Mouse (Mus musculus): Measurements from ENCODE around the gene Elmo3.

The Elmo3 gene

DNA sequence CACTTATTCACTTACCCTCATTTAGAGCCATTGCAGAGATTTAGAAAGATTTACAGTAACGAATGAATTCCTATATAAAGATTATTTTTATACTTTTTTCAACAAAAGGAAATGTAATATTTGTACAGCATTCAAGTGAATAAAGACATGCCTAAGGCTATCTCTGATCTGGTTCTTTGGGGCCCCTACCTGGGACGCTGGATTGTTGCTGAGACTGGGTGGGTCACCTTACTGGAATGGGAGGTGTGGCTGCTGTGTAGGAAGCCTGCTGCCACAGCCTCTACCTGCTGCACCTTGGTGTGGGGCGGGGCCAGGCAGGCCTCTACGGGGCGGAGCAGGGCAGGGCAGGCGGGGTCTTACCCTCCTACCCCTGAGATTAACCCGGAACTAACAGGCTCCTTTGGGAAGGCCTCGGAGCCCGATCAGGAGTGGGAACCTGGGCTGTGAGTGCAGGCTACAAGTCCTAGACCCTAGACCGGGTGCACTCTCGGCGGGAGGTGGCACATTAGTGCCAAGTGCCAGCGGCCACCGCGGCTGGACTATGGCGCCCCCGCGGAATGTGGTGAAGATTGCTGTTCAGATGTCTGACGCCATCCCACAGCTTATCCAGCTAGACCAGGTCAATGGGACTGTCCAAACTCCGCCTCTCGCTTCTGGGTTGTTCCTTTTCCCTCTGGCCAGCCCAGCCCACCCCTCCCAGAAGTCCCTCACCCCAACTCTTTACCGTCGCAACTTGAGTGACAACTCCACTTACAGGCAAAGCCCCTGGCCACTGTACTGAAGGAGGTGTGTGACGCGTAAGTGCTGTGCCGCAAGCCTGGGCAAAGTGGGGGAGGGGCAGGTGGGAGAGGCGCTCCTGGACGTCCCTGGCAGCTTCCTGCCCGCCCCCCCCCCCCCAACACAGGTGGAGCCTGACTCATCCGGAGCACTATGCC, at the start of gene Elmo3:
Gene Elmo3, plus strand, starts transcription at position 391 of the 935 bp plus-strand sequence.
- 6% methylated on average over 29 of the region's 30 CpGs for WGBS

DNA sequence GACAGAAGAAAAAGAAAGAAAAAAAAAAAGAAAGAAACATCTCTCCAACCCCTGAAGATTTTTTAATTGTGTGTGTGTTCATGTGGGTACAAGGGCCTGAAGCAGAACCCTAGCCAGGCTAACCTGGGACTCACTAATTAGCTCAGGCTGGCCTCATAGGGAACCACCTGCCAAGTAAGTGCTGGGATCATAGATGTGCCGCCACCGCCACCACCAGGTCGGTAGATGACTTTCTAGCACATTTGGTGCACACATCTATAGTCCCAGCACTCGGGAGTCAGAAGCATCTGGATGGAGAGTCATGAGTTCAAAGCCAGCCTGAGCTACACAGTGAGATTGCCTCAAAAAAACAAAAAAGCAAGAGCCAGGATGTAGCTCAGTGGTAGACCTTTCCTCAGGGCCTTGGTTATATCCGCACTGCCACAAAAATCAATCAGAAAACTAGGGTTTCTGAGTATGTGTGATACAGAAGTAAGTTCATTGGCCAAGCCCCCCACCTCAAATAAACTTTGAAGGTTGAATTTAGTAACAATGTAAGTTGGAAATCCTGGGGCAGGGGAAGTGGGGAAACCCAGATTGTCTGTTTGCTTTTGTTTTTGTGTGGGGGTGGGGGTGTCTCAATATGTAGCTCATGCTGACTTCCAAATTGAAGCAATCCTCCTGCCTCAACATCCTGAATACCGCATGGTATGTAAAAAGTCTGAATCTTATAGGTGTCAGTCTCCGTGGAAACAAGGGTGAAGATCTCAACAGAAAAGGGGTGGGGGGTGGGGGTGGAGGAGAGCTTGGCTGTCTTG, 47.9 kb upstream of the Elmo3 start:
- WGBS, result 82% methylated on average over 7 of the region's 7 CpGs

DNA sequence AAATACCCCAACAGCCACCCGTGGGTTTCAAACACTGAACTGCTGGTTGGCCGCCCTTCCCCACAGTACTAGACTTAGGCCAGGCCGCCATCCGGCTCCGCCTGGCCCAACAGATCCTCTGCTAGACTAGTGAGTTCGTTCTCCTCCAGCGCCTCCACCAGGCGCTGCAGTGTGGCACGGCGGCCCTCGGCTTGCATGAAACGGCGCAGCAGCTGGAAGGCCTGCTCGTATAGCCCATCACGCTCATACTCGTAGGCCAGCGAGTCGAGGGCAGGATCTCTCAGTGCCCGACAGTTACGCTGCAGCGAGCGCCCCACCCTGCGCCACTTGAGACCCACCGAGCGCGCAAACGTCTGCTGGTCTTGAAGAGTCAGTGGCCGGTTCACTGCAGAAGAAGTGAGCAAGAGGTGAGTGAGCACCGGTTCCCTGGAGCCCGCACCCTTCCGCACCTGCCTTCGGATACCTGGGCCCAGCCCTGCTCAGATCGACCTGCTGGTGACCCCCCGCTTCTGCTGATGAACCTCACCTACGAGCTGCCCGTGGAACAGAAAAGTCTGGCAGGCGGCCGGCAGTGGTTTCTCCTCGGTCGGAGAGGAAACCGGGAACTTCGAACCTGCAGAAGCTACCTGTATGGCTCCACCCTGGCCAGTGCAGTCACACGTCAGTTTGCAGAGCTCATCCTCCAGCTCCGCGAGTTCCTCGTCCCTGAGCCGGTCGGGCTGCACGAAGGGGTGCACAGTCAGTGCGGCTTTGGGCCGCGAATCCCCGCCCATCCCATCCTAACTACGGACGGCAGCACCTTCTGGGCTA, 46.3 kb upstream of the Elmo3 start:
- 19% methylated on average over 55 of the region's 55 CpGs for WGBS

DNA sequence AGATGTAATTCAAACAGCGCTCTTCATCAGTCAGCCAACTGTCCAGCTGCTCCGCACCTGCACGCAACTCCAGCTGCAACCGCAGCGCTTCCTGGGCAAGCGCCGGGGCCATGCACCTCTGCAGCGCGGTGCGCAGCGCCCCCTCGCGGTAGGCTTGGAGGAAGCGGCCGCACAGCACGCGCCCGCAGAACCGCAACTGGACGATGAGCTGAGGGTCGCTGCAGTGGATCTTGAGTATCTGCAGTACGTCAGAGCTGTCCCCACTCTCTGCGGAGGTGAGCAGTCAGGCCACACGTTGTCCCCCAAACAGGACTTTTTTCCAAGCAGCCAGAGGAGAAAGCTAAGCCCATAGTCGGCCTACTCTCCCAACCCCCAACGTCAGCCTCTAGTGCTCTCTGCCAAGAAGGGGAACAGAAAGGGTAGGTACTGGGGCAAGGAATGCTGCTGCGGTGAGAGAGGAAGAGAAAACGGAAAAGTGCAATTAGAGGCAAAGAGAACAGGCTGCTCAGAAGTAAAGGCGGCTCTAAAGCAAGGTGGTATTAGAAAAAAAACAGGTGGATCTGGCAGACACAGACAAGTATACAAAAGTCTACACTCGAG, 45.6 kb upstream of the Elmo3 start:
- WGBS, result 7% methylated on average over 30 of the region's 30 CpGs

DNA sequence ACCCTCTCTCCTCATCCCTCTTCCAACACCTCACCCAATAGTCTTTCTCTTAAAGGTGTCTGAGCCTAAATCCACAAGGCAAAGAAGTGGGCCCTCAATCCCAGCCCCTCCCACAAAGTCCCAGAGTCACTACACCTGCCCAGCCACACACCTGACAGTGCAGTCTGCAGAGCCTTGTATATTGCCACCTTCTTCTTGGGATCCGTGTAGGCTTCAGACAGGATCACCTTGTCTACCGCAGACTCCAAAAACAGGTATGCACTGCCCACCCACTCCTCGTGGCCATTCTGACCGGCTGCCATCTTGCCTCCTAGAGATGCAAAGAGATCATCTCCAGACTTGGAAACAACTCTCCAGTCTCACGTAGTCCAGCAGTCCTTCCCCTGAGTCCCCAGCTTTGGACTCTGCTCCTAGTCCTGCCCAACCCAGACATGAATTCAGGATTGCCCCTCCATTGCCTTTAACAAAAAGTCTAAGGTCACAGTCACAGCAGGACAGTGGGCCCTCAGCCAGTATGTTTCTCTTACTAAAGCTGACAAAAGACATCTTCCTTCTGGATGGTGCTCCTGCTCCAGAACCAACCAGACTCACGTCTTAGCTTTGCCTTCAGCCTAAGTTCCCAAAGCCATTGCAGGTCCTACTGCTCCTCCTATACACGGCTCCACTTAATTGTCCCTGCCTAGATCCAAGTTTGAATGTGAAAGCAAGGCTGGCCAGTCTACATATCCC, 44.9 kb upstream of the Elmo3 start:
- 81% methylated on average over 7 of the region's 7 CpGs for WGBS

DNA sequence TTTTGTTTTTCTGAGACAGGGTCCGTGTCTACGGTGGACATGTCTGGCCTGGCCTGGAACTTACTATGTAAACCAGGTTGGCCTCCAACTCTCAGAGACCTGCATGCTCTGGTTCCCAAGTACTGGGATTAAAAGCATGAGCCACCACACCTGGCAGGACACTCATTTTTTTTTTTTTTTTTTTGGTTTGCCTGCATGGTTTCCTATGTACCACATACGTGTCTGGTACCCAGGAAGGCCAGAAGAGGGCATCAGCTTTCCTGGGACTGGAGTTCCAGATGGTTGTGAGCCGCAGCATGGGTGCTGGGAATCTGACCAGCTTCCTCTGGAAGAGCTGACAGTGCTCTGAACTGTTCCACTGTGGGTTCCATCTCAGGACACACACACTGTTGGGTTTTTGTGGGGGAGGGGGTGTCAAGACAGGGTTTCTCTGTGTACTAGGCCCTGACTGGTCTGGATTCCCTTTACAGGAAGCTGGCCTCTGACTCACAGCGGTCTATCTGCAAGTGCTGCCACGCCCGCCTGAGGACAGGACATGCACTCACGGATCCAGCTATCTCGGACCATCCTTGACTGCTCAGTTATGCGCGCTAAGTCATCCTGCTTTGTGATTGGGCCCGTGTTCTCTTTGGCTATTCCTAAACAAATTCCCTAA, 43.9 kb upstream of the Elmo3 start:
- 92% methylated on average over 12 of the region's 12 CpGs for WGBS

DNA sequence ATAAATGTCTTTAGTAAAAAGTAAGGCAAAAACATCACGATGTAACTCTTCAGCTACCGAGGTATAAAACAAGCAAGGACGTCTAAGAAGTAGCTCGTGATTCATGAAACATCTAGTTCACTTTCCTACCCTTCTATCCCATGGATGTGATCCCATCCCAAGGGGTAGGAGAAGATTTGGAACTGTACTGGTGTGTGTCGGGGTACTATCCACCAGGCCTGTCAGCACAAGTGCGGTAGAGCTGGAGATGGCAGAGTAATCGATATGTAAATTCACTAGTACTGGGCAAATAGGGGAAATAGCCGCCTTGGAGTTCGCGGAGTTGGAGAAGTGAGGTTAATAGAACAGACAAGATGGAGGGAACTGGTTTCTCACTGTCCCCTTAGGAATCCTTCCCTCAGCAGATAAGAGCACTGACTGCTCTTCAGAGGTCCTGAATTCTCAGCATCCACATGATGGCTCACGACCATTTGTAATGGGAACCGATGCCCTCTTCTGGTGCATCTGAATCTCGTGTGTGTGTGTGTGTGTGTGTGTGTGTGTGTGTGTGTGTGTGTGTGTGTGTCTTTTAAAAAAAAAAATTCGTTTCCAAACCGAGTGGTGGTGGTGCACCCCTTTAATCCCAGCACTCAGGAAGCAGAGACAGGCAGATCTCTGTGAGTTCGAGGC, 42.0 kb upstream of the Elmo3 start:
- WGBS, result 49% methylated on average over 16 of the region's 16 CpGs

DNA sequence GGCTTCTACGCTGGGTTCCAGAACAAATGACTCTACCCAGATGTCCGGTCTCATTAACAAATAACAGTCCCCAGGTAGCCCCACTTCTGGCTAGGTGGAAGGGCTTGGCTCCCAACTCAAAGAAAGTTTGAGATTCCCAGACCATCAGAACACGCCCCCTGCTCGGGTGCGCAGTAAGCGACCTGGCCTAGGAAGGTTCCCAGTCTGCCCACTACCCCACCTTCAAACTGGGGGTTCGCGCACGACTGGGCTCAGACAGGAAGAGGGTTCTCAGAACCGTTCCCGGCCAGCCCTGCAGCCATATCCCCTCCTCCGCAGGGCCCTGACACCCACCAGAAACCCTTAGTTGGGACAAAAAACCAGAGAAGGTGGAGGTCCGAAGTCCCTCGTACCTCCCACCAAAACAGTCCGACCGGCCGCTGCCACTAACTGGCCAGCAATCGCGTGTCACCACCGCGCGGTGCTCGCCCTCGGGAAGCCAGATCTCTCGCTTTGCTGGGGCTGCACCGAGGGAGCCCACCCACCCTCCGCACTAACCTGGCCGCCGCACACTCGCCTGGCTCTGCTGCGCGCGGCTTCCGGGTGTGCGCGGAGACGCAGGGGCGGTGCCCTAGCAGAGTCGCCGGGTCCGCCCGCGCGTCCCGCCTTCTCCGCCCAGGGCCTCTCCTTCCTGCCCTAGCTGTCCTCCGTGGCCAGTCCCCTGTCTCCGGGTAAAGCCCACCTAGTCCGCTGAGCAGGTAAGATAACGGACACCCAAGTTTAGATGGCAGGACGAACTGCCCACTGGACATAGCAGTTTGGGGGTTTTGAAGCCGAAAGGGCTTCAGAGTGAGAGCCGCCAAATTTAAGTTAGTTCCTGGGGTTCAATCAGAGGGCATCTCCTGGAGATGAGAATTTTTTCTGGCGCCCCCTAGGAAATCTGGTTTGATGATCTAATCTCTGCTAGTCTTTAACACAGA, 41.1 kb upstream of the Elmo3 start, which contains the start of the genes Tradd and Fbxl8:
Gene Tradd, minus strand, starts transcription at position 586 of the 959 bp plus-strand sequence.
Gene Fbxl8, plus strand, starts transcription at position 625 of the 959 bp plus-strand sequence.
- 2% methylated on average over 54 of the region's 54 CpGs for WGBS

DNA sequence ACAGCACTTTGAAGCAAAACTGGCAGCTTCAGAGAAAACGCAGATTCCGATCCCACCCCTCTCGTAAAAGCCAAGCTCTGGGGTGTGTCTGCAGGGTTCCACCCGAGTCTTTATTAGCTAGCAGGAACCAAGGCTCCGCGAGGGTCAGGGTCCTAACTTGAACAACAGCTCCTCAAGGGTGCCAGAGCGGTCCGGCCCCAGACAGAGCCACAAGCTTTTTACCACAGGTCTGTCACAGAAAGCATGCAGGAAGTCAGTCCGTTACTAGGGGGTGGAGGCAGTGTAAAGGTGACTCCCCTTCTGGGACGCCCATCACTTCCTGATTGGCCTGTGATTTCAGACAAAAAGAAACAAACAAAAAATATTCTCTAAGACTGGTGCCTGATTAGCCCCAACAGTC, 40.3 kb upstream of the Elmo3 start:
- 16% methylated on average over 10 of the region's 10 CpGs for WGBS

DNA sequence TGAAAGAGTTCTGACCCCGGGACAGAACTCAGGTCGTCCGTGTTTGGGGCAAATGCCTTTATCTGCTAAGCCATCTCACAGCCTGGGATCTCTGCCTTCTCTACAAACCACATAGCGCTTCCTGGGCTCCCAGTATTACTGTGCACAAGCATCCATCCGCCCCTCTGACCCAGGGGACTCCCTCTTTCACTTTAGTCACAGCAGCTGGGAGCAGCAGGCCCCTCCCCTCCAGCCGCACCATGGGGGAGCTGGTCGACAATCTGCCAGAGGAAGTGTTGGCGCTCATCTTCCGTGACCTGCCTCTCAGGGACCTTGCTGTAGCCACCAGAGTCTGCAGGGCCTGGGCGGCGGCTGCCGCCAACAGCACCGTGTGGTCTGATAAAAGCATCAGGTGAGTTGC, 38.6 kb upstream of the Elmo3 start:
- 52% methylated on average over 13 of the region's 13 CpGs for WGBS

DNA sequence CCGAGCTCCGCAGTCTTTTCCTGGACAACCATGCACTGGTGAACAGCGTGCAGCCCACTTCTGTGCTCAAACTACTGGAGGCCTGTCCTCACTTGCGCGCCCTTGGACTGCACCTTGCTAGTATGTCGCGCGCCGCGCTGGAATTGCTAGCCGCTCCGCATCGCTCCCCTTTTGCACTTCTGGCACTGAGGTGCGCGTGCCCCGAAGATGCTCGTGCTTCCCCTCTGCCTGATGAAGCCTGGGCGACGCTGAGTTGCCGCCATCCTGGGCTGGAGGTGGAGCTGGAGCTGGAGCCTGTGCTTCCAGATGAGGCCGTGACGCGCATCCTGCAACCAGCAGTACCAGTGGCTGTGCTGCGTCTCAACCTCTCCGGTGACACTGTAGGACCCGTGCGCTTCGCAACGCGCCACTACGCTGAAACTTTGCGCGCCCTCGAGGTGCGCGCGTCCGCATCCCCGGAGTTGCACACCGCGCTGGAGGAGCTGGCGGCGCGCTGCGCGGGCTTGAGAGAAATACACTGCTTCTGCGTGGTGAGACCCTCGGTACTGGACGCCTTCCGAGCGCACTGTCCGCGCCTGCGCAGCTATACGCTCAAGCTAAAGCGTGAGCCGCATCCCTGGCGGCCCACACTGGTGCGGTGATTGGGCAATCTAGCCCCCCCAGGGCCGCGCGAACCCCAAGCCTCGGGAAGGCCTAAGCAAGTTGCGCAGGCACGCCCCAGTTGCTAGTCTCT, 36.9 kb upstream of the Elmo3 start:
- 7% methylated on average over 65 of the region's 65 CpGs for WGBS

DNA sequence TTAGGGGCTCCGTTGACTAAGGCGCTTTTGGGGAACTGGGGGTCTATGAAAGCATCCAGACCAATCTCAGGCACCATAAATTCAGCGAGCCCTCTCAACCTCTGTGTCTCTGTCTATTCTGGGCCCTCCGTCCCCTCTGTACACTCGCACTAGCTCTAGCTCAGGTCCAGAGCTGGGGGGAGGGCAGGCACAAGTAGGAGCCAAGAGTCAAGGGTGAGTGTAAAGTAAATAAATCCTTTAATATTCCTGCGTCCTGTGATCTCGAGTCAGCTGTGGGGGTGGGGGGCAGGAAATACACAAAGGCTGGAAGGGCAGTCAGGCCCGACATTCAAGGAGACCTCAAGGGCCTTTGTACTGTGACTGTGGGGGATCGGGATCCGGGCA, 36.3 kb upstream of the Elmo3 start:
- 6% methylated on average over 10 of the region's 10 CpGs for WGBS

DNA sequence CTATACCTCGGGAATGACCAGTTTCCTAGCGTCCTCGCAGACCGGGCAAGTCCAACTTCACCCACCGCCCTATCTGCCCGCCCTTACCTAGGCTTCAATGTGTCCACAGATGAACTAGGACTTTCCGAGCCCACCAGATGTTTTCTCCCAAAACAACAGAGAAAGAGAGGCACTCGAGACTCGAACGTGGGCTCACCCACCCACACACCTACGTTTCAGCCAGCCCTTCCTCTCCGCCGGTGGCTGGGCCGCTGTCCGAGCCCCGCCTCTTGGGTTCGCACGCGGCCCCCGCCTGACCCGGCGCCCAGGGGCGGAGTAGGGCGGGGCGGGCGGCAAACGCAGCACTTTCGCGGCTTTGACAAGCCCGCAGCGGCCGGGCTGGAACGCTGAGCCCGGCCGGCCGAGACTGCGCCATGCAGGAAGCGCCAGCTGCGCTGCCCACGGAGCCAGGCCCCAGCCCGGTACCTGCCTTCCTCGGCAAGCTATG, 35.9 kb upstream of the Elmo3 start, which contains the start of gene Hsf4:
Gene Hsf4, plus strand, starts transcription at position 341 of the 487 bp plus-strand sequence.
- WGBS, result 3% methylated on average over 42 of the region's 42 CpGs

DNA sequence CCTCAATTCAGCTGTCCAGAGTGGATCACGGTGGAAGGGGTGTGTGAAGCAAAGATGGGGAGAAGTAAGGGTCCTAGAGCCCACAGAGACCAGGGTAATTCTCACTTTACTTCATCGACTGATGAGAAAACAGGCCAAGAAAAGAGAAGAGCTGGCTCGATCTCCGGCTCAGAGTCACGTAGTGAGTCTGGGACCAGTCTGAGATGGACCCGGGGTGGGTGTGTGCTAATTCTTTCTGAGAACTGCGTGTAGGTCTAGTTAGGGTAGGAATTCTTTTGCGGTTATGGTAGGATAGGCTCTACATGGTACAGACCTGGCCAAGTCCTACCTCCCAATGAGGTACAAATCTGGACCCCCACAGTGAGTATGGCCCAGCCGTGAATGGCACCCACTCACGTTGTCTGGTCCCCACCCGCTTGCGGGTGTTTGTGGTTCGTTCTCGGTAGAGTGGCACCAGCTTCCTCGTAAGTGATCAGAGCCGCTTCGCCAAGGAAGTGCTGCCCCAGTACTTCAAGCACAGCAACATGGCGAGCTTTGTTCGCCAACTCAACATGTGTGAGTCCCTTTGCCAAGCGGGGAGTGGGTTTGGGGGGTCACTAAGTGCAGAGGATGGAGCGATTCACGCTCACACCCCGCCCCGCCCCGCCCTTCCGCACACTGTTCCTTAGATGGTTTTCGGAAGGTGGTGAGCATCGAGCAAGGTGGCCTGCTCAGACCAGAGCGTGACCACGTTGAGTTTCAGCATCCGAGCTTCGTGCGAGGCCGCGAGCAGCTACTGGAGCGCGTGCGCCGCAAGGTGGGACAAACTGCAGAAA, 35.1 kb upstream of the Elmo3 start:
- WGBS, result 21% methylated on average over 39 of the region's 39 CpGs

DNA sequence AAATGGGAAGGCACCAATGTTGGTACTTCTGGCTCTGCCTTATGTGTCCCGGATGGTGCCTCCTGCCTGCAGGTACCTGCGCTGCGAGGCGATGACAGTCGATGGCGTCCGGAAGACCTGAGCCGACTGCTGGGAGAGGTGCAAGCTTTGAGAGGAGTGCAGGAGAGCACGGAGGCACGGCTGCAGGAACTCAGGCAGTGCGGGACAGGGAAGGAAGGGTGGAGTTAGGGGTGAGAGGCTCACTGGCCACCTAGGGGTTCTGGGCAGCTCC, 34.5 kb upstream of the Elmo3 start:
- WGBS, result 32% methylated on average over 11 of the region's 11 CpGs

DNA sequence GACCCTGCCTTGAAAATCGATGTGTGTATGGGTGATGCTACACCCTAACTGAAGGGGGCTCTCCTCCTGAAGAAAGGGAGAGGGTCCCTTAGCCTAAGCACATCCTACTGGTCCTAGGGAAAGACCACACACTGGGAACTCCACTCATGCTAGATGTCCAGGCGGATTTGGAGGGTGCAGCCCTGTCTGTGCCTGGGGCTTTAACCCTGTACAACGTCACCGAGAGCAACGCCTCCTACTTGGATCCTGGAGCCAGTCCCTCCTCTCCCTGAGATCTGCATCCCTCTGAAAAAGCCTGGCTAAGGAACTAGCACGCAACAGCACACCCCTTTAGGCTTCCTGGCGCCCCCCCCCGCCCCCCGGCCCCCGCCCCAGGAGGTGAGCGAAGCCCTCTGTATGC, 30.0 kb upstream of the Elmo3 start:
- 8% methylated on average over 11 of the region's 11 CpGs for WGBS

DNA sequence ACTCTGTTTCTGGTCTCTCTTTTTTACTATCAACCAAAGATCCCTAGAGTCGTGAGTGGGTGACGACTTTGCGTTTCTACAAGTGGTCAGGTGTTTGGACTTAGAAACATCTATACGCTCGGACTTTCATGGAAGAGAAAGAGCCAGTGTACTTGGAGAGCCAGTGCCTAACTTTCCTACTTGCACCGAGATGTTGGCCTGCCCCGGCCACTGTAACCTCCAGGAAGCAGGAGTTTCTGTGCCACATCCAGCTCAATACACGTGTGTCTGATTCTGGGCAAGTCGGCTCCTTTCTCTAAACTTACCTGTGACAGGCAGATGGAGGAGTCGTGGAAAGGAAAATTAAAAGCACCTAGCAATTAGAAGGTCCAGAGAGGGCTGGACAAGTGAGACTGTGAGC, 29.6 kb upstream of the Elmo3 start, which contains the start of gene Nol3:
Gene Nol3, plus strand, starts transcription at position 301 of the 400 bp plus-strand sequence.
- 3% methylated on average over 10 of the region's 10 CpGs for WGBS

Data from cerebral cortex, adult 2 months (tissue).